Mouse (Mus musculus): ENCODE measurements around the gene Atp8b4. TPM values are rescaled to one million over a fixed set of nuclear protein-coding genes. Genes with fewer than 3 reads are reported as not detected.
"Not testable (repeated sequence)": the region's sequence is repeated elsewhere in the genome, so short reads cannot be mapped to it uniquely, and the experiment has no call there.

Atp8b4 gene
- 0.09 and 0.17 TPM in 2 replicates for polyA plus RNA-seq (2016; fragmentation: Nextera tagmentation; extraction: Ambion mirVana)

DNA sequence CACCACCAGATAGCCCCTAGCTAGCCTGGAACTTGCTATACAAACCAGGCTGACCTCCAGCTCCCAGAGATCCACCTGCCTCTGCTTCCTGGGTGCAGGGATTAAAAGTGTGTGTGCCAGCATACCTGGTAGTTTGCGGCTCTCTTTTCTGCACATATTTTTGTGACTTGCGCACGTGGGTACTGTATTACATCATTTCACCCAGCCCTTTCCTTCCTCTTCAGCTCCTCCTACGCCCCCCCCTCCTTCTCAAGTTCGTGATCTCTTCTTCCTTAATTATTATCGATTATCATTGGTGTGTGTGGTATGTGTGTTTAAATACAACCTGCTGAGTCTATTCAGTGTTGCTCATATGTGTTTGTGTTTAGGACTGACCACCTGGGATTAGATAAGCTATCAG, at the start of gene Atp8b4:
Gene Atp8b4, minus strand, starts transcription at position 154 of the 400 bp plus-strand sequence.
- no peak within 1 kb of the TSS for H3K4me3 ChIP-seq
- no peaks in the 10 kb centered on the region for H3K4me1 ChIP-seq (replicated peaks)
- no peak within 1 kb of the TSS for H3K27ac ChIP-seq
- H3K9me3 ChIP-seq = no peaks in the 10 kb centered on the region
- DNase-seq (ENCODE audit: low spot score) = no peak
- H3K27me3 ChIP-seq (ENCODE audit: insufficient read depth, poor library complexity, severe bottlenecking) = no peaks in the 10 kb centered on the region
- no peaks in the 10 kb centered on the region for H3K36me3 ChIP-seq
- 93% methylated on average over 6 of the region's 6 CpGs for WGBS

GRCm38 (mm10) chr2:126549681-126550080, 49.2 kb upstream of the Atp8b4 start:
- WGBS = 88% methylated on average over 7 of the region's 7 CpGs
- Histone ChIP-seq H3K4me1 (replicated peaks) (peaks cover 18% of the 10 kb centered on the region), H3K27me3 (ENCODE audit: insufficient read depth, poor library complexity, severe bottlenecking) (peaks cover 53% of the 10 kb centered on the region)

GRCm38 (mm10) chr2:126546392-126546791, 45.9 kb upstream of the Atp8b4 start:
- Histone ChIP-seq H3K4me1 (replicated peaks) (no peaks in the 10 kb centered on the region), H3K27me3 (ENCODE audit: insufficient read depth, poor library complexity, severe bottlenecking) (peaks cover 20% of the 10 kb centered on the region), H3K36me3 (no peaks in the 10 kb centered on the region), H3K9me3 (no peaks in the 10 kb centered on the region), H3K27ac (no peak overlapping the region), H3K4me3 (no peak overlapping the region)
- WGBS = 90% methylated on average over 3 of the region's 3 CpGs
- DNase-seq (ENCODE audit: low spot score) = no peak

More at GRCm38 (mm10) chr2:126549681-126550080, 49.2 kb upstream of the Atp8b4 start:
- Histone ChIP-seq H3K9me3 (no peaks in the 10 kb centered on the region), H3K36me3 (no peaks in the 10 kb centered on the region), H3K4me3 (no peak overlapping the region), H3K27ac (no peak overlapping the region)
- DNase-seq (ENCODE audit: low spot score) = no peak

DNA sequence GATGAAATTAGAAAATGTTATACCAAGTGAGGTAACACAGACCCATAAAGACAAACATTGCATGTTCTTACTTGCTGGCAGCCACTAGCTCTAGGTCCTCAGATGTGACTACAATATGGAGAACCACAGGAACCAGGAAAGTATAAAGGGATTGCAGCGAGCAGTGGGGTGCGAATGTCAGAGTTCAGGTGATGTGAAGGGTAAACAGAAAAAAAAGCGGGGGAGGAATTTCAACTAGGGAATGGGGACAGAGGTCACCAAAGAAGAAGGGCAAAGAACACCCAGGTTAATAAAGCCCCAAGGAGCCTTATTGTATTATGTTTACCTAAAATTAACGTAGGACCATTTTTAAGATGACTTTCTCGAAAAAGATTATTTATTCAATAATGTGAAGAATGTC, 44.8 kb upstream of the Atp8b4 start:
- Histone ChIP-seq H3K4me1 (replicated peaks) (no peaks in the 10 kb centered on the region), H3K4me3 (no peak overlapping the region), H3K27ac (no peak overlapping the region), H3K9me3 (no peaks in the 10 kb centered on the region), H3K36me3 (no peaks in the 10 kb centered on the region), H3K27me3 (ENCODE audit: insufficient read depth, poor library complexity, severe bottlenecking) (0 out of 2 replicates have a peak, but pooled peaks cover 9% of the 10 kb centered on the region)
- no peak for DNase-seq (ENCODE audit: low spot score)
- 58% methylated on average over 5 of the region's 5 CpGs for WGBS

DNA sequence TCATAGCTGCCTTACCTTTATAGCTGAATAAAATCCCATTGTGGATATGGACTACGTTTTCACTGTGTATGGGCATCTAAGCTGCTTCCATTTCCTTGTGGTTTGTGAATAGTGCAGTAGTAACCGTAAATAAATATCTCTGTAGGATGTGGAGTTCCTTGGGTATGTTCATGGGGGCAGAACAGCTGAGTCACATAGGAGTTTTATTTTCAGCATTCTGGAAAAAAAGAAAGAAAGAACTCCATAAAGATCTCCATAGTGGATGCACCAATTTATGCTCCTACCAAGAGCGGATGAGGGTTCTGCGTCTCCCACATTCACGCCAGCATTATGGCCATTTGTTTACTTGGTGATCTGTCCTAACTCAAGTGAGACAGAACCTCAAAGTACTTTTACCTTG, 41.7 kb upstream of the Atp8b4 start:
- no peaks in the 10 kb centered on the region for H3K4me1 ChIP-seq (replicated peaks)
- no peaks in the 10 kb centered on the region for H3K36me3 ChIP-seq
- DNase-seq (ENCODE audit: low spot score) = no peak
- WGBS = 90% methylated on average over 5 of the region's 5 CpGs
- no peaks in the 10 kb centered on the region for H3K27me3 ChIP-seq (ENCODE audit: insufficient read depth, poor library complexity, severe bottlenecking)
- no peak overlapping the region for H3K4me3 ChIP-seq
- no peaks in the 10 kb centered on the region for H3K9me3 ChIP-seq
- H3K27ac ChIP-seq = no peak overlapping the region

DNA sequence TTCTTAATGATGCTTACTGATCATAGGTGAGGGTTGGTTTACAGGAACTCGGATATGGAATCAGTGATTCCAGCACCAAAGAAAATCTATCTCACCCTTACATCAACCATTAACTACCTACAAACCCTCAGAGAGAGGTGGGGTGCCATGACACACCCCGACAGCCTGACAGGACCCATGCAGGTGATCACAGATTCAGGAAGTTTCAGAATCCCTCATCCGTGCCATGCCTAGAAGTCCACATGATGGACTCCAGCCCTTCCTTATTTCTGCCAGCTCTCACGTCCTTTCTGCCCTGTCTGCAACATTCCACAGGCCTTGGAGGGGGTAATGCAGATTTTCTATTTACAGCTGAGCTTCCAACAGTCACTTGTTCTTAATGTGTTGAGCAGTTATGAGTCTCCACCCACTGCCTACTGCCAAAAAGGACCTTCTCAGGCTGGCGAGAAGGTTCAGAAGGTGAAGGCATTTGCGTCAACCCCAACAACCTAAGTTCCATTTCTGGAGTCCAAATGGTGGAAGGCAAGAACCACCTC, 40.0 kb upstream of the Atp8b4 start:
- WGBS = 85% methylated on average over 6 of the region's 6 CpGs
- H3K9me3 ChIP-seq = no peaks in the 10 kb centered on the region
- H3K4me3 ChIP-seq = no peak overlapping the region
- H3K27ac ChIP-seq = no peak overlapping the region
- H3K27me3 ChIP-seq (ENCODE audit: insufficient read depth, poor library complexity, severe bottlenecking) = no peaks in the 10 kb centered on the region
- no peaks in the 10 kb centered on the region for H3K36me3 ChIP-seq
- no peaks in the 10 kb centered on the region for H3K4me1 ChIP-seq (replicated peaks)
- no peak for DNase-seq (ENCODE audit: low spot score)

GRCm38 (mm10) chr2:126537654-126538053, 37.2 kb upstream of the Atp8b4 start:
- Histone ChIP-seq H3K9me3 (no peaks in the 10 kb centered on the region), H3K4me1 (replicated peaks) (no peaks in the 10 kb centered on the region), H3K4me3 (no peak overlapping the region), H3K27ac (no peak overlapping the region), H3K27me3 (ENCODE audit: insufficient read depth, poor library complexity, severe bottlenecking) (no peaks in the 10 kb centered on the region), H3K36me3 (no peaks in the 10 kb centered on the region)
- no peak for DNase-seq (ENCODE audit: low spot score)

- 86% methylated on average over 3 of the region's 3 CpGs for WGBS
- no peak for DNase-seq (ENCODE audit: low spot score)
- H3K9me3 ChIP-seq = no peaks in the 10 kb centered on the region
- no peaks in the 10 kb centered on the region for H3K4me1 ChIP-seq (replicated peaks)
- H3K27me3 ChIP-seq (ENCODE audit: insufficient read depth, poor library complexity, severe bottlenecking) = no peaks in the 10 kb centered on the region
- H3K36me3 ChIP-seq = no peaks in the 10 kb centered on the region
- H3K4me3 ChIP-seq = no peak overlapping the region
- no peak overlapping the region for H3K27ac ChIP-seq
Measured at GRCm38 (mm10) chr2:126530581-126530980, 30.1 kb upstream of the Atp8b4 start.

- 91% methylated on average over 8 of the region's 8 CpGs for WGBS
- Histone ChIP-seq H3K4me3 (no peak overlapping the region), H3K27me3 (ENCODE audit: insufficient read depth, poor library complexity, severe bottlenecking) (no peaks in the 10 kb centered on the region)
Measured at GRCm38 (mm10) chr2:126527461-126527860, 27.0 kb upstream of the Atp8b4 start.

GRCm38 (mm10) chr2:126524271-126524670, 23.8 kb upstream of the Atp8b4 start:
- Histone ChIP-seq H3K27me3 (ENCODE audit: insufficient read depth, poor library complexity, severe bottlenecking) (no peaks in the 10 kb centered on the region), H3K36me3 (no peaks in the 10 kb centered on the region), H3K4me3 (no peak overlapping the region), H3K9me3 (no peaks in the 10 kb centered on the region), H3K27ac (no peak overlapping the region), H3K4me1 (replicated peaks) (no peaks in the 10 kb centered on the region)
- WGBS = 90% methylated on average over 2 of the region's 2 CpGs
- no peak for DNase-seq (ENCODE audit: low spot score)

More at GRCm38 (mm10) chr2:126527461-126527860, 27.0 kb upstream of the Atp8b4 start:
- no peaks in the 10 kb centered on the region for H3K4me1 ChIP-seq (replicated peaks)
- H3K9me3 ChIP-seq = no peaks in the 10 kb centered on the region
- H3K27ac ChIP-seq = no peak overlapping the region
- no peak for DNase-seq (ENCODE audit: low spot score)
- H3K36me3 ChIP-seq = no peaks in the 10 kb centered on the region

- H3K4me1 ChIP-seq (replicated peaks); H3K27ac ChIP-seq; DNase-seq (ENCODE audit: low spot score); H3K4me3 ChIP-seq; H3K9me3 ChIP-seq; H3K36me3 ChIP-seq; H3K27me3 ChIP-seq (ENCODE audit: insufficient read depth, poor library complexity, severe bottlenecking): not testable (repeated sequence)
- 68% methylated on average over 5 of the region's 5 CpGs for WGBS
Measured at GRCm38 (mm10) chr2:126523101-126523745, 22.7 kb upstream of the Atp8b4 start.

GRCm38 (mm10) chr2:126522056-126522455, 21.6 kb upstream of the Atp8b4 start:
- Histone ChIP-seq H3K9me3 (no peaks in the 10 kb centered on the region), H3K36me3 (no peaks in the 10 kb centered on the region), H3K4me1 (replicated peaks) (no peaks in the 10 kb centered on the region), H3K27me3 (ENCODE audit: insufficient read depth, poor library complexity, severe bottlenecking) (no peaks in the 10 kb centered on the region), H3K27ac (no peak overlapping the region), H3K4me3 (no peak overlapping the region)
- no peak for DNase-seq (ENCODE audit: low spot score)
- WGBS = 80% methylated on average over 8 of the region's 8 CpGs

DNA sequence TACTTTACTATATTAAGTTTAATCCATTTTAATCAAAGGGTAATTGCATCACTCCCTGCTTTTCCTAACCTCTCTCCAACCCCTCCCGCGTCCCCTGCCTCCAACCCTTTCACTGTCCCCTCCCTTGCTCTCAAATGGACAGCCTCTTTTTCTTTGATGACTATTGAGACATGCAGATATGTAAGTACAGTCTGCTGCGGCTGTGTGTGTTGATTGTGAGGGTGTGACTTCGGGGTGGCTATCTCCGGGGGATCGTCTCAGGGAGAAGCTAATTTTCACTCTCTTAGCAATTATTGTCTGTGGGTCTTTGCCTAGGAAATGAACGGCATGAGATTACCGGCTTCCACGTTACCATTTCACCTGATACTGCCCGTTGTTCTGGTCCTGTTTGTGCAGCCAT, 21.0 kb upstream of the Atp8b4 start:
- H3K4me3 ChIP-seq = no peak overlapping the region
- no peaks in the 10 kb centered on the region for H3K4me1 ChIP-seq (replicated peaks)
- no peaks in the 10 kb centered on the region for H3K36me3 ChIP-seq
- no peak for DNase-seq (ENCODE audit: low spot score)
- no peaks in the 10 kb centered on the region for H3K27me3 ChIP-seq (ENCODE audit: insufficient read depth, poor library complexity, severe bottlenecking)
- H3K9me3 ChIP-seq = no peaks in the 10 kb centered on the region
- WGBS = 86% methylated on average over 10 of the region's 10 CpGs
- no peak overlapping the region for H3K27ac ChIP-seq
